Mouse (Mus musculus): ENCODE measurements around the gene Enox1. TPM values are rescaled to one million over a fixed set of nuclear protein-coding genes. Genes with fewer than 3 reads are reported as not detected.

Gene Enox1
- polyA plus RNA-seq, 1 experiment from 2014 or later, result 6.6 TPM

DNA sequence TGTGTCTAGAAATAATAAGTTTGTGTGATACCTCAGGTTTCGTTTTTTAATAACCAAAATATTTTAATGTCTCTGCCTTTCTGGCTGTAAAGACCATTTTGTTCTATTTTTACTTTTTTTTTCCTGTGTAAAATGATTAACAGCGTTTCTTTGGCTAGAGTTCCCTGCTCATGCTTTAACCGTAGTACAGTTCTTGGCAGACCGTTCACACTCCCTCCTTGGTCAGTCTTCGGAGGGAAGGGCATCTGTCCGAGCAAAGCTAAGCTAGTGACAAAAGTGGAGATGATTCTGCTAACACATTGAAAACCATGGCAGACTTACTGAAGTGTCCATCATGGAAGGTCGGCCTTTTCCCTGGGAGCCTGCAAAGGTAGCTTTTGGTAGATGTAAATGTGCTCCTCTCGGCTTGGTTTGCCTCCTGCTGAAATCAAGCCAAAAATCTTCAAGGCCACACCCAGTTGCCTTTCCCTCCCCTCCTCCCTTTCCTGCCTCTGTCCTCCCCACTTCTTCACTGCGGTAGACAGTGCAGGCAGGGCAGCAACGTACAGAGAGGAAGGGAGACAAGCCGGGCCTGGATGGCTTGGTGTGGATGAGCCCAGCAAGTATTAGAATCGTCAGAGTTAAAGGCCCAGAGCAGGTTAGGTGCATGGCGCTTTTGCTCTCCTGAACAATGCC, 461.7 kb downstream of the Enox1 start:
- Histone ChIP-seq H3K4me1 (replicated peaks; ENCODE audit: insufficient read depth, low read length) (peaks cover 12% of the 10 kb centered on the region; the same call in 1 of the 2 replicates), H3K4me2 (ENCODE audit: low read length) (no peak overlapping the region), H3K9me3 (replicated peaks; ENCODE audit: low read length) (no peaks in the 10 kb centered on the region), H3K36me3 (ENCODE audit: insufficient read depth, low read length) (no peaks in the 10 kb centered on the region), H3K27ac (no peak overlapping the region), H3K27me3 (ENCODE audit: insufficient read depth, low read length) (no peaks in the 10 kb centered on the region), H3K4me3 (replicated peaks; ENCODE audit: low read depth, low read length) (no peak overlapping the region), H3K9ac (ENCODE audit: low read depth, low read length) (no peak overlapping the region)
- ATAC-seq (replicated peaks; ENCODE audit: low FRiP score, low read depth), result no peak
- DNase-seq (ENCODE audit: low spot score), result peak; percentile 62
- no peak for TF ChIP-seq CTCF (IDR thresholded peaks at IDR 0.05; ENCODE audit: low read depth)
- 48% methylated on average over 13 of the region's 13 CpGs for WGBS

DNA sequence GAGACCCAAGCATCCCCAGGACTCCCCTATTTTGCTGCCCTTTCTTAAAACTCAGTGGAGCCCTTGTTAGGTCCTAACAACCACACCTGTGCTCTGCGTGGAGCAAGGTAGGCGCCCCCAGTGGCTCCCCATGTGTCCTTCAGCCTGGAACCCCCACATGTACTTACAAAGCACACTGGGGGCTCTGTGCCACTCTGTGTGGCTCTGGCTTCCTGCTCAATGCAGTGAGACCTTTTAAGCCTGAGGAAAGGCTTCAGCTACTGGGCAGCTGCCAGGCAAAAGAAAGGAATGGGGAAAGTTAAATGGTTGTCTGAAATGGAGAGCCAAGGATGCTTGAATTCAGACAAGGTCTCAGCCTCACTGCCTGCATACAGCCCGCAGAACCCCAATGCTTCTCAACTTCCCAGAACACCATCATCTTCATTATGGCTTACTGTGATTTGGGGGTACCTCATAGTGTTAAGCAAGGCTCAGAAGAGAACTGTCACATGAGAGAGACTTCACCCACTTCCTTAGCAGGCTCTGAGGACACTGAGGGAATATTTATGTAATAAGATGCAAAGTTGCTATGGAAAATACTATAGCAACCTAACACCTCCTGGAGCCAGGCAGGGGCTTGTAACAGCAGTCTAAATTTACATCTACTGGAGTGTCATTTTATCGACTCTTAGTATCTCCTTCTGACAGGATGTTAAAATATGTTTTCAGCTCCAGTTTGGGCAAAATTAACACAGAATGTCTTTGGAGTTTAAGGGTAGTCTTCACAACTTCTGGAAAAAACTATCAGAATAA, 465.1 kb downstream of the Enox1 start:
- no peak for DNase-seq (ENCODE audit: low spot score)
- 71% methylated on average over 4 of the region's 4 CpGs for WGBS
- no peaks in the 10 kb centered on the region for H3K36me3 ChIP-seq (ENCODE audit: insufficient read depth, low read length)
- TF ChIP-seq CTCF (IDR thresholded peaks at IDR 0.05; ENCODE audit: low read depth), result no peak
- H3K27me3 ChIP-seq (ENCODE audit: insufficient read depth, low read length), result no peaks in the 10 kb centered on the region
- H3K4me3 ChIP-seq (replicated peaks; ENCODE audit: low read depth, low read length), result no peak overlapping the region
- no peak for ATAC-seq (replicated peaks; ENCODE audit: low FRiP score, low read depth)
- no peaks in the 10 kb centered on the region for H3K9me3 ChIP-seq (replicated peaks; ENCODE audit: low read length)
- H3K4me2 ChIP-seq (ENCODE audit: low read length), result no peak overlapping the region
- H3K9ac ChIP-seq (ENCODE audit: low read depth, low read length), result no peak overlapping the region
- no peak overlapping the region for H3K27ac ChIP-seq
- peaks cover 12% of the 10 kb centered on the region; the same call in 1 of the 2 replicates for H3K4me1 ChIP-seq (replicated peaks; ENCODE audit: insufficient read depth, low read length)

DNA sequence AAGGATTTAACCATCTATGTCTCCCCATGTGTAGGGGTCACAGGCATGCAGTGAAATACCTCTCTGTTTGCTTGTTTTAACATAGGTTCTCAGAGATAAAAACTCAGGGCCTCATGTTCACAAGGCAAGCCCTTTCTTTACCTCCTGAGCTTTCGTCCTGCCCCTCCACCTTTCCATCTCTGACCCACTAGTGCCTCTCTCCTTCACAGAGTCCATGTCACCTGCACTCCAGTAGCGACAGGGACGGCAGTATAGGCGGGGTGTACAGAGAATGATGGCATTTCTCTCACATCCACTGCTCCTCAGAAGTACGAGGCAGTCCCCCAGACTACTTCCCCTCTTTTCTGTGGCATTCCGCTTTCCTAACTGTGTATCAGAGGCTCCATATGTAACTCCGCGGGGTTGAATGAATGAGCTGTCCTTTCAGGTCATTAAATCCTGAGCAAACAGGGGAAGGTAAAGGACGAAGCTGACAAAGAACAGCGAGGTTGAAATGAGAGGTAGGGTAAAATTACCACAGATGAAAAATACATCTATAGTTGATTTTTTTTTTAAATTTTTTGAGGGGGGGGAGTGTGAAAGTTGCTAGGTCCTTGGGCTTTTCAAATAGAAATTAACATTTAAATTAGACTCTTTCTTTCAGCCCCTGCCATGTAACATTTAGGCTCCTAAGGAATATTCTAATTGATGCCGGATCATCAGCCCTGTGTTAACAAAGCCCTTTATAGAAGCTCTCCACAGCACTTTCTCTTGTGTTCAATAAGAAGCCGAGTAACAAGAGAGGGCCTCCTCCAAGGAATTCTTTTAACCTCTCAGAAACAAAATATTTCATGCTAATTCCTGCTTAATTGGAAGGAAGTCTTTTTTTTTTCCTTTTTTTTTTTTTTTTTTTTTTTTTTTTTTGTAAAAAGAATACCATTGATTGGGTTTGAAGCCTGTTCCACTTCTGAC, 470.3 kb downstream of the Enox1 start:
- Histone ChIP-seq H3K4me3 (replicated peaks; ENCODE audit: low read depth, low read length) (no peak overlapping the region), H3K27ac (no peak overlapping the region), H3K9me3 (replicated peaks; ENCODE audit: low read length) (no peaks in the 10 kb centered on the region), H3K4me1 (replicated peaks; ENCODE audit: insufficient read depth, low read length) (no peaks in the 10 kb centered on the region), H3K36me3 (ENCODE audit: insufficient read depth, low read length) (no peaks in the 10 kb centered on the region), H3K4me2 (ENCODE audit: low read length) (no peak overlapping the region), H3K9ac (ENCODE audit: low read depth, low read length) (no peak overlapping the region), H3K27me3 (ENCODE audit: insufficient read depth, low read length) (no peaks in the 10 kb centered on the region)
- DNase-seq (ENCODE audit: low spot score) (no peak), ATAC-seq (replicated peaks; ENCODE audit: low FRiP score, low read depth) (no peak)
- WGBS, result 64% methylated on average over 12 of the region's 12 CpGs
- no peak for TF ChIP-seq CTCF (IDR thresholded peaks at IDR 0.05; ENCODE audit: low read depth)

DNA sequence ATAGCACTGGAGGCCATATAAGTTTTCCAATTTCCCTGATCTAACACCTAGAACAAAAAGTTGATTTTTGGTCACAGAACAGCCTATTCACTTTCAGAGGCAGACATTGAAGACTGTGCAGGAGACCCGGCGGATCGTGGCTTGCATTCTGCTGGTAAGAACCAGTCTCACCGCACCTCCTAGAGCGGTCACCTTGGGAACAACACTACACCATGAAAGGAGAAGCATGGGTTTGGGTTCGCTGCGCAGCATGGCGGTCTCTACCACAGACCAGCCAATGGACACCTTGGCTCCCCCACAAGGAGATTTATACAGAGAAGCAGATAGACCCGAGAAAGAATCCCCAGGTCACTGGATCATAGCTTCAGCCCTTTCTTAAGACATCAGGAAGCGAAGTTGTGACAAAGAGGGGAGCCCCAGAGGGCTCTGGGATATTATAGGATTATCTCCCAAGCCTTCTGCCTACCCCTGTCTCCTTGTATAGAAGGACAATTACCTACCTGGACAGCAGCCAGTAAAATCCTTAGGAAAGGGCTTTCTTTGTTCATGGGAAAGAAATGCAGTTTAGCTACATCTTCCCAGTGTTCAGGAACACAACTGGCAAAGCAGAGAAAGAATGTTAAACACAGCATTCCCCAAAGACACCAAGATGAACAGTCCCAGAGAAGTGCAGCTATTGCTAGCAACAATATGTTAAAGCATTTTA, 476.1 kb downstream of the Enox1 start:
- H3K27ac ChIP-seq, result no peak overlapping the region
- no peak overlapping the region for H3K9ac ChIP-seq (ENCODE audit: low read depth, low read length)
- WGBS, result 92% methylated on average over 10 of the region's 10 CpGs
- TF ChIP-seq CTCF (IDR thresholded peaks at IDR 0.05; ENCODE audit: low read depth), result no peak
- no peaks in the 10 kb centered on the region for H3K4me1 ChIP-seq (replicated peaks; ENCODE audit: insufficient read depth, low read length)
- H3K36me3 ChIP-seq (ENCODE audit: insufficient read depth, low read length), result no peaks in the 10 kb centered on the region
- H3K4me3 ChIP-seq (replicated peaks; ENCODE audit: low read depth, low read length), result no peak overlapping the region
- ATAC-seq (replicated peaks; ENCODE audit: low FRiP score, low read depth) (no peak), DNase-seq (ENCODE audit: low spot score) (no peak)
- no peaks in the 10 kb centered on the region for H3K9me3 ChIP-seq (replicated peaks; ENCODE audit: low read length)
- no peaks in the 10 kb centered on the region for H3K27me3 ChIP-seq (ENCODE audit: insufficient read depth, low read length)
- H3K4me2 ChIP-seq (ENCODE audit: low read length), result no peak overlapping the region

DNA sequence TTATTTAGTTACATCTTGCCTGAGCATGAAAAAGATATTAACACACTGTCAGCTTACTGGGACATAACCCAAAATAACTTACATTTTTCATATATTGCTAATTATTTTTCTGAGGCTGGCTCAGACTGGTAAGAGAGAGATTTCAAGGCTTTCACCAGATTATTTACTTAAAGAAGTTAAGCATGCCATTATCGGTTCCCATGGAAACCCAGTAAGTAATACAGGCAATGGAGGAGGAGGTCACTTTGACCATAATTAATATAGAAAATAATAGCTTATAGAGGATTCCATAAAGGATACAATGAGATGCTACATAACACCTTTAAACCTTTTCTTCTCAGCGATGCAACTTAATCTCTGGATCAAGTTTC, 476.6 kb downstream of the Enox1 start:
- Histone ChIP-seq H3K9me3 (replicated peaks; ENCODE audit: low read length) (no peaks in the 10 kb centered on the region), H3K27ac (no peak overlapping the region), H3K27me3 (ENCODE audit: insufficient read depth, low read length) (no peaks in the 10 kb centered on the region), H3K4me2 (ENCODE audit: low read length) (no peak overlapping the region), H3K4me1 (replicated peaks; ENCODE audit: insufficient read depth, low read length) (no peaks in the 10 kb centered on the region), H3K9ac (ENCODE audit: low read depth, low read length) (no peak overlapping the region), H3K4me3 (replicated peaks; ENCODE audit: low read depth, low read length) (no peak overlapping the region), H3K36me3 (ENCODE audit: insufficient read depth, low read length) (no peaks in the 10 kb centered on the region)
- 54% methylated on average over 2 of the region's 2 CpGs for WGBS
- TF ChIP-seq CTCF (IDR thresholded peaks at IDR 0.05; ENCODE audit: low read depth), result no peak
- DNase-seq (ENCODE audit: low spot score) (no peak), ATAC-seq (replicated peaks; ENCODE audit: low FRiP score, low read depth) (no peak)

Measured in kidney, postnatal 0 days (tissue).